Mouse (Mus musculus) embryonic facial prominence, embryonic 15.5 days (tissue): ENCODE data around the gene Tagln2. TPM values are rescaled to one million over a fixed set of nuclear protein-coding genes. Genes with fewer than 3 reads are reported as not detected.

Source experiments
- ATAC-seq: fragments of 200-750 bp; cut with Nextera tagmentation; 2 replicates; pipeline ENCODE4 v1.8.0; 2017; ENCODE audit warnings: low read depth, moderate TSS enrichment; ENCODE audit not compliant: insufficient number of reproducible peaks, low FRiP score, low TSS enrichment
- H3K27ac ChIP-seq: fragments of 300-500 bp; sonication (generic); replicated peaks from 2 replicates; pipeline ENCODE4 v1.5.1; 2015; ENCODE audit warnings: mild to moderate bottlenecking, inconsistent platforms
- H3K27me3 ChIP-seq: fragments of 300-500 bp; sonication (generic); 2 replicates; pipeline ENCODE4 v1.6.1; 2015; ENCODE audit warnings: inconsistent platforms
- H3K36me3 ChIP-seq: fragments of 300-500 bp; sonication (generic); 2 replicates; pipeline ENCODE4 v1.6.1; 2015; ENCODE audit warnings: mild to moderate bottlenecking, inconsistent platforms
- H3K4me1 ChIP-seq: fragments of 300-500 bp; sonication (generic); 2 replicates; pipeline ENCODE4 v1.6.1; 2015; ENCODE audit warnings: inconsistent platforms
- H3K4me2 ChIP-seq: fragments of 300-500 bp; sonication (generic); replicated peaks from 2 replicates; pipeline ENCODE4 v1.6.1; 2015; ENCODE audit warnings: mild to moderate bottlenecking, inconsistent platforms
- H3K4me3 ChIP-seq: fragments of 300-500 bp; sonication (generic); replicated peaks from 2 replicates; pipeline ENCODE4 v1.5.1; 2015; ENCODE audit warnings: mild to moderate bottlenecking, inconsistent platforms
- H3K9ac ChIP-seq: fragments of 300-500 bp; sonication (generic); 2 replicates; pipeline ENCODE4 v1.6.1; 2015; ENCODE audit warnings: inconsistent platforms
- H3K9me3 ChIP-seq: fragments of 300-500 bp; sonication (generic); replicated peaks from 2 replicates; pipeline ENCODE4 v1.6.1; 2016; ENCODE audit warnings: inconsistent platforms
- WGBS: fragments of 180-500 bp; shearing (Covaris S2); methylation state at CpG from one replicate; pipeline ENCODE4 v1.1.7; 2015; 5-methylcytosine and 5-hydroxymethylcytosine counted together
- polyA plus RNA-seq: library from polyadenylated mRNA; unstranded; fragments of >200 nt; fragmentation: Nextera tagmentation; extraction: Ambion mirVana; gene quantifications from 2 replicates; pipeline ENCODE4 v1.2.1, GENCODE M21; 2015

Tagln2 gene
- polyA plus RNA-seq, 1 experiment from 2014 or later, result 286 TPM

DNA sequence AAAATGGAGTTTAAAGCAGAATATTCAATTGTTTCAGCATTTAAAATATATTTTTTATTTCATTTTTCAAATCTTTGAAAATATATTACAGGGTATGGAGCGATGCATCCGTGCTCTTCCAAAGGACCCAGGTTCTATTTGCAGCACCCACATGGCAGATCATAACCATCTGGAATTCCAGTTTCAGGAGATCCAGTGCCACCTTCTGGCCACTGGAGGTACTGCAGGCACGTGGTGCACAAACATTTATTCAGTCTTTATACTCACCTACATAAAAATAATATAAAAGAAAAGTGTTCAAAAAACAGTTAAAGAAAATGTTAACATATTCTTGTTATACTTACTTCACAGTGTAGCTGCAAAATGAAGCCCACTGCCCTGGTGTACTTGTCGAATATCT, 18.2 kb downstream of the Tagln2 start:
- Histone ChIP-seq H3K4me1 (peaks cover 24% of the 10 kb centered on the region), H3K36me3 (no peaks in the 10 kb centered on the region), H3K9ac (no peak overlapping the region), H3K4me2 (no peak overlapping the region), H3K9me3 (no peaks in the 10 kb centered on the region), H3K4me3 (no peak overlapping the region), H3K27ac (no peak overlapping the region), H3K27me3 (no peaks in the 10 kb centered on the region)
- ATAC-seq, result no peak
- 80% methylated on average over 4 of the region's 4 CpGs for WGBS

GRCm38 (mm10) chr1:172519644-172520043, 19.8 kb downstream of the Tagln2 start:
- WGBS, result 49% methylated on average over 6 of the region's 6 CpGs
- Histone ChIP-seq H3K27ac (no peak overlapping the region), H3K4me1 (peaks cover 23% of the 10 kb centered on the region), H3K4me2 (no peak overlapping the region), H3K9me3 (no peaks in the 10 kb centered on the region), H3K27me3 (no peaks in the 10 kb centered on the region), H3K4me3 (no peak overlapping the region), H3K9ac (no peak overlapping the region), H3K36me3 (no peaks in the 10 kb centered on the region)
- no peak for ATAC-seq

- 3% methylated on average over 28 of the region's 28 CpGs for WGBS
- Histone ChIP-seq H3K27me3 (no peaks in the 10 kb centered on the region), H3K4me3 (peak within 1 kb of the TSS; percentile 40), H3K4me2 (peak within 1 kb of the TSS; percentile 68), H3K4me1 (peaks cover 35% of the 10 kb centered on the region), H3K9me3 (no peaks in the 10 kb centered on the region), H3K36me3 (no peaks in the 10 kb centered on the region), H3K27ac (0 out of 2 replicates have a peak within 1 kb of the TSS, but pooled peaks have one; percentile 35), H3K9ac (no peak within 1 kb of the TSS)
- peak; percentile 71 for ATAC-seq
Measured at GRCm38 (mm10) chr1:172520576-172521440, 21.0 kb downstream of the Tagln2 start, which contains the start of gene Cfap45. Gene Cfap45 (plus strand): TSS chr1:172520801.

GRCm38 (mm10) chr1:172522524-172522923, 22.7 kb downstream of the Tagln2 start:
- Histone ChIP-seq H3K27ac (no peak overlapping the region; the same call in 1 of the 2 replicates), H3K4me2 (no peak overlapping the region), H3K4me3 (no peak overlapping the region), H3K9ac (no peak overlapping the region), H3K9me3 (no peaks in the 10 kb centered on the region), H3K27me3 (peaks cover 2% of the 10 kb centered on the region; the same call in 1 of the 2 replicates), H3K4me1 (peaks cover 38% of the 10 kb centered on the region), H3K36me3 (no peaks in the 10 kb centered on the region)
- no peak for ATAC-seq
- WGBS, result 50% methylated on average over 7 of the region's 7 CpGs

- H3K27me3 ChIP-seq, result peaks cover 4% of the 10 kb centered on the region; the same call in 1 of the 2 replicates
- peaks cover 38% of the 10 kb centered on the region for H3K4me1 ChIP-seq
- no peak overlapping the region for H3K27ac ChIP-seq
- H3K36me3 ChIP-seq, result no peaks in the 10 kb centered on the region
- 38% methylated on average over 12 of the region's 12 CpGs for WGBS
- no peak for ATAC-seq
- H3K9me3 ChIP-seq, result no peaks in the 10 kb centered on the region
- H3K4me2 ChIP-seq, result no peak overlapping the region
- no peak overlapping the region for H3K4me3 ChIP-seq
- H3K9ac ChIP-seq, result no peak overlapping the region
Measured at GRCm38 (mm10) chr1:172523699-172524101, 23.9 kb downstream of the Tagln2 start.

- Histone ChIP-seq H3K4me1 (peaks cover 34% of the 10 kb centered on the region), H3K36me3 (no peaks in the 10 kb centered on the region), H3K9ac (no peak overlapping the region), H3K27ac (peak overlapping the region; percentile 85), H3K4me2 (peak overlapping the region; percentile 22), H3K9me3 (no peaks in the 10 kb centered on the region), H3K4me3 (no peak overlapping the region), H3K27me3 (peaks cover 4% of the 10 kb centered on the region; the same call in 1 of the 2 replicates)
- 18% methylated on average over 15 of the region's 15 CpGs for WGBS
- peak; percentile 36; the same call in 1 of the 2 replicates for ATAC-seq
Measured at GRCm38 (mm10) chr1:172525027-172525764, 25.3 kb downstream of the Tagln2 start.

DNA sequence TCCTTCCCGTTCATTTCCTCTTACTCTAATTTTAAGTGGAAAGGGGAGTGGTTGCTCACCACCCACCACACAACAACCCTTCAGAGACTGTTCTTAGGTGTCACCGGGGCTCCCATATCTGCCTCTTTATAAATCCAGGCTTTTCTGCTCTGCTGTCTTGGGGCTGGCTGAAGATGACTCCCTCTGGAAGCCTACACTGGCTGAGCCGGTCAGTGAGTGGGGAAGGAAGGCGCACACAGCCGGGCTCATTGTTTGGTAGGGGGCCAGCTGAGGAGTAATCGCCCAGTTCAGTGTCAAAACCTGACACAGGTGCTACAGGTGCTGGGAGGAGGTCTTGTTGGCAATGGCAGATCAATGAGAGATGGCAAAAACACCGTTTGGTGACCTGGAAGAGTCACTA, 26.1 kb downstream of the Tagln2 start:
- no peak overlapping the region for H3K4me3 ChIP-seq
- H3K36me3 ChIP-seq, result no peaks in the 10 kb centered on the region
- peaks cover 4% of the 10 kb centered on the region; the same call in 1 of the 2 replicates for H3K27me3 ChIP-seq
- ATAC-seq, result no peak
- no peak overlapping the region for H3K4me2 ChIP-seq
- 0 out of 2 replicates have a peak overlapping the region, but pooled peaks have one; percentile 18 for H3K27ac ChIP-seq
- 57% methylated on average over 7 of the region's 7 CpGs for WGBS
- peaks cover 33% of the 10 kb centered on the region for H3K4me1 ChIP-seq
- H3K9me3 ChIP-seq, result no peaks in the 10 kb centered on the region
- no peak overlapping the region for H3K9ac ChIP-seq

DNA sequence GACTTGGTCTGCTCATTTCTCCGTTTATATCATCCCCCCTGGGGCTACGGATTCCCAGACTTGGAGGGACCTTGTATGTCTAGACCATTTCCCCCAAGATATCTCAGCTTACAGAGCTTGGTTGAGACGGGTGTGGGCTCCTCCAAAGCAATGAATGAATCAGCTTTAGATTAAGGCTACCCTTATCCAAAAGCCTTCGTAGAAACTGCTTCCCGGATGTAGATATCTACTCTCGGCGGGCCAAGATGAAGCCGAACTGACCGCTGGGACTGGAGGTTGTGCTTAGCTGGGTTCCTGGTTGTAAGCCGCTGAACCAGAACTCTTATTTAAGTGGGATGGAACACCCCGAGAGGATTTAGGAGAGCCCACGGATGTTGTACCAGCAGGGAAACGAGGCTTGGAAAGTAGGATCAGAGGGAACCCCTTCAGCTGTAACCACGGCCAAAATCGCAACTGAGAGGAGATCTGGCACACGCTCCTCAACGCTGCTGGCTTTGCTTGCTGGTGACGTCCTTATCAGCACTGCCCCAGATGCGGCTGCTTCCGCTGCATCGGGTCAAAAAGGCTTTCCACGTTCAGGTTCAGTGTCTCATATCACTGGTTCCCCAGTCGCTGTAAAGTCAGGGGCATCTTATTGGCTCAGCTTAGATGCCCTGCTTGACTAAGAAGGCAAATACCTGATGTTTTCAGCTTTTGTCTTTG, 26.7 kb downstream of the Tagln2 start:
- H3K4me1 ChIP-seq, result peaks cover 28% of the 10 kb centered on the region
- no peak overlapping the region for H3K4me3 ChIP-seq
- WGBS, result 73% methylated on average over 23 of the region's 23 CpGs
- ATAC-seq, result no peak
- peaks cover 4% of the 10 kb centered on the region; the same call in 1 of the 2 replicates for H3K27me3 ChIP-seq
- no peak overlapping the region for H3K27ac ChIP-seq
- no peak overlapping the region for H3K9ac ChIP-seq
- no peaks in the 10 kb centered on the region for H3K9me3 ChIP-seq
- H3K4me2 ChIP-seq, result no peak overlapping the region
- no peaks in the 10 kb centered on the region for H3K36me3 ChIP-seq

- peaks cover 35% of the 10 kb centered on the region for H3K4me1 ChIP-seq
- peaks cover 4% of the 10 kb centered on the region; the same call in 1 of the 2 replicates for H3K27me3 ChIP-seq
- H3K4me2 ChIP-seq, result no peak overlapping the region
- ATAC-seq, result no peak
- WGBS, result 93% methylated on average over 10 of the region's 10 CpGs
- no peaks in the 10 kb centered on the region for H3K36me3 ChIP-seq
- no peak overlapping the region for H3K27ac ChIP-seq
- no peaks in the 10 kb centered on the region for H3K9me3 ChIP-seq
- no peak overlapping the region for H3K4me3 ChIP-seq
- H3K9ac ChIP-seq, result no peak overlapping the region
Measured at GRCm38 (mm10) chr1:172527431-172527830, 27.6 kb downstream of the Tagln2 start.

GRCm38 (mm10) chr1:172528701-172529100, 28.9 kb downstream of the Tagln2 start:
- Histone ChIP-seq H3K9ac (no peak overlapping the region), H3K27ac (no peak overlapping the region), H3K27me3 (peaks cover 11% of the 10 kb centered on the region), H3K36me3 (no peaks in the 10 kb centered on the region), H3K4me3 (no peak overlapping the region), H3K9me3 (no peaks in the 10 kb centered on the region), H3K4me2 (no peak overlapping the region), H3K4me1 (peaks cover 35% of the 10 kb centered on the region)
- ATAC-seq, result peak; percentile 73
- WGBS, result 4% methylated on average over 7 of the region's 7 CpGs
